Mouse (Mus musculus) hindbrain, embryonic 14.5 days (tissue): ENCODE data around the gene Ces1e. TPM values are rescaled to one million over a fixed set of nuclear protein-coding genes. Genes with fewer than 3 reads are reported as not detected.
"Not testable (repeated sequence)": the region's sequence is repeated elsewhere in the genome, so short reads cannot be mapped to it uniquely, and the experiment has no call there.

Experiments
- ATAC-seq: fragments of 200-750 bp; cut with Nextera tagmentation; 2 replicates; pipeline ENCODE4 v1.8.0; 2017; ENCODE audit warnings: moderate number of reproducible peaks, mild to moderate bottlenecking, moderate TSS enrichment, moderate library complexity; ENCODE audit not compliant: low FRiP score
- DNase-seq: peaks from one replicate; pipeline ENCODE4 v3.0.0-alpha.2; 2015; ENCODE audit warnings: low spot score
- H3K27ac ChIP-seq: fragments of 300-500 bp; sonication (generic); 2 replicates; pipeline ENCODE4 v1.5.1; 2014; ENCODE audit warnings: mild to moderate bottlenecking, moderate library complexity
- H3K27me3 ChIP-seq: fragments of 300-500 bp; sonication (generic); 2 replicates; pipeline ENCODE4 v1.6.1; 2014; ENCODE audit warnings: mild to moderate bottlenecking, low read length, mixed read lengths; ENCODE audit not compliant: control insufficient read depth, insufficient read depth
- H3K36me3 ChIP-seq: fragments of 300-500 bp; sonication (generic); replicated peaks from 2 replicates; pipeline ENCODE4 v1.6.1; 2014; ENCODE audit not compliant: control insufficient read depth, insufficient read depth
- H3K4me1 ChIP-seq: fragments of 300-500 bp; sonication (generic); replicated peaks from 2 replicates; pipeline ENCODE4 v1.6.1; 2014; ENCODE audit warnings: antibody characterized with exemption, low read length, mixed read lengths; ENCODE audit not compliant: control insufficient read depth, insufficient read depth
- H3K4me2 ChIP-seq: fragments of 300-500 bp; sonication (generic); replicated peaks from 2 replicates; pipeline ENCODE4 v1.6.1; 2014; ENCODE audit warnings: mild to moderate bottlenecking, moderate library complexity
- H3K4me3 ChIP-seq: fragments of 300-500 bp; sonication (generic); replicated peaks from 2 replicates; pipeline ENCODE4 v1.5.1; 2014; ENCODE audit warnings: mild to moderate bottlenecking, low read length
- H3K9ac ChIP-seq: fragments of 300-500 bp; sonication (generic); 2 replicates; pipeline ENCODE4 v1.6.1; 2014
- H3K9me3 ChIP-seq: fragments of 300-500 bp; sonication (generic); 2 replicates; pipeline ENCODE4 v1.6.1; 2016; ENCODE audit warnings: low read length; ENCODE audit not compliant: control insufficient read depth
- WGBS: fragments of 180-500 bp; shearing (Covaris S2); extraction: QIAGEN DNeasy Blood & Tissue Kit; methylation state at CpG from one replicate; pipeline ENCODE4 v1.1.7; 2014; 5-methylcytosine and 5-hydroxymethylcytosine counted together
- polyA plus RNA-seq: library from polyadenylated mRNA; unstranded; fragments of >200 nt; fragmentation: Nextera tagmentation; extraction: Ambion mirVana; gene quantifications from 2 replicates; pipeline ENCODE4 v1.2.1, GENCODE M21; 2014

Ces1e gene
- polyA plus RNA-seq, 1 experiment from 2014 or later = not detected

DNA sequence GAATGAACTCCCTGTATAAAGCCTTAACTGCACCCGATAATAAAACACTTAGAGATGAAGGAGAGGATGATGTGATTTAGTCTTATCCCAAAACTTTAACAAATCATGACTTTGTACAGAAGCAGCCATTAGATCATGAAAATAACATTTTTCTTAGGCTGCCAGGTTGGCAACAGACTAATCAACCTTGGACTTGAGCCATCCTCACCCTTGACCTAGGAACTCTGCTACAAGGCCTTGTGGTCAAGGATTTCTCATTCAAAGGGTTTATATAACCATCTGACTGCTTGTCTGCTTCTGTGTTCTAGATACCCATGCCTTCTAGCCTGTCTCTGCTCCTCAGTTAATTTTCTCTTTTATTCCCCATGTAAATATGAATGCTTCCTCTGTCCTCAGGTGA, 5.3 kb upstream of the Ces1e start:
- Histone ChIP-seq H3K27me3 (no peaks in the 10 kb centered on the region), H3K36me3 (no peaks in the 10 kb centered on the region), H3K9ac (no peak overlapping the region), H3K27ac (no peak overlapping the region), H3K4me1 (no peaks in the 10 kb centered on the region), H3K4me2 (no peak overlapping the region), H3K4me3 (no peak overlapping the region), H3K9me3 (no peaks in the 10 kb centered on the region)
- DNase-seq (no peak), ATAC-seq (no peak)
- 97% methylated on average over 1 of the region's 1 CpGs for WGBS

DNA sequence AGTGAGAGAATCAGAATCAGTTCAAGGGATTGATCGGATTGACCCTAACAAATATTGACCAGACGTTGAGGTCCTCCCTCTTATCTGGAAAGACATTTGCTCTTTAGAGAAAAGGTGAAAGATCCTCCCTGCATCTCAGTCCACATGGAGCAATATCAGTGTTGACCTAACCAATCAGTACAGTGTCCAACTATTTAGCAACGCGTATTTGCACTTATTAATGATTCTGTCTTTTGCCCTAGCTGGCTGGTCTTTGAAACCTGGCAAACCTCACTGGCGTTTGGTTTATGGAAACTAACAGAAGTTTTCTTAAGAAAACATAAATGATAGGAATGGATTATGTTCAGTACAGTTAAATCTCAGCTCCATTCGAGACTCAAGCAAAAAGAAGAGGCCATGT, 4.6 kb upstream of the Ces1e start:
- WGBS = 92% methylated on average over 6 of the region's 6 CpGs
- Histone ChIP-seq H3K4me3 (no peak overlapping the region), H3K27me3 (no peaks in the 10 kb centered on the region), H3K4me2 (no peak overlapping the region), H3K9me3 (no peaks in the 10 kb centered on the region), H3K36me3 (no peaks in the 10 kb centered on the region), H3K27ac (no peak overlapping the region), H3K9ac (no peak overlapping the region), H3K4me1 (no peaks in the 10 kb centered on the region)
- no peak for ATAC-seq
- DNase-seq = no peak

DNA sequence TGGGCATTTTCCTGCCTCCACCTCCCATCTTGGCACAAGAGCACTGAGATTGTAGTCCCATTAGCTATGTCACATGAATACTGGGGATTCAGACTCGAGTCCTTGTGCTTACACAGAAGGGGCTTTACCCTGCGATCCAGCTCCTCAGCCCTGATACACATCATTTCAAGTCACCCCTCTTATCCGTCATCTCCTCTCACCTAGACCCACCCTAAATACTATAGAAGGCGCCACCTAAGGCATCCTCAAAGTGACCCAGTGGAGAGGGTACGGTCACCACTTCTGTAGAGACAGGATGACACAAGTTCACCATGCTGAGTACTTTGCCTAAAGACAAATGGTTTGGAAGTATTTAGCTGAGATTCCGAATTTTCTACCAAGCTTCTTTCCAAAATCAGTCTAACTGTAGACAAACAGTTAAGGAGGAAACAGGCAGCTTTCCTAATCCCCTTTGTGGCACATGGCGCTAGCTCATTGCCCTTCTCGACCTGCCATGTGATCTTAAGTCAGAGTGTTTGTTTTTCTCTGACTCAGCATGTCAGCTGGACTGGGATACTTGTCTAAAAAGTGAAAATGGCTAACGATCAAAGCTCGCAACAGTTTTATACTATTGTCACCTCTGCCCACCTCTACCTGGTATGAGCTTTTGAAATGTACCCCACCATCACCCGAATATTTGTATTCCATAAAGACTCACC, 597 bp downstream of the Ces1e start:
- Histone ChIP-seq H3K4me3 (no peak overlapping the region), H3K9me3 (no peaks in the 10 kb centered on the region)
- WGBS = 82% methylated on average over 11 of the region's 11 CpGs

DNA sequence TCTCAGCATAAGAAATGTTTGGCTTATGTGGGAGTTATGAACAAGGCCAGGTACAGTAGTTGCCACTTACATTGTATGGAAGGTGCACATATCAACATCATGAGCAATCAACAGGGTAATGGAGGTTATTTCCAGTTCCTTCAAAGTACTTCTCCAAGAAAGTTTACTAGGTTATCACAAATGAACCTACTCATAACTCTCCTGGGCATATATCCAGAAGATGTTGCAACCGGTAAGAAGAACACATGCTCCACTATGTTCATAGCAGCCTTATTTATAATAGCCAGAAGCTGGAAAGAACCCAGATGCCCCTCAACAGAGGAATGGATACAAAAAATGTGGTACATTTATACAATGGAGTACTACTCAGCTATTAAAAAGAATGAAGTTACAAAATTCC, 2.9 kb downstream of the Ces1e start:
- not testable (repeated sequence) for DNase-seq, H3K27ac ChIP-seq, H3K9ac ChIP-seq, H3K27me3 ChIP-seq, H3K4me3 ChIP-seq, ATAC-seq, H3K4me2 ChIP-seq, H3K9me3 ChIP-seq, H3K4me1 ChIP-seq, H3K36me3 ChIP-seq
- WGBS = 100% methylated on average over 1 of the region's 1 CpGs

More for the DNA sequence above, 597 bp downstream of the Ces1e start:
- DNase-seq (no peak), ATAC-seq (no peak)
- no peaks in the 10 kb centered on the region for H3K27me3 ChIP-seq
- no peak overlapping the region for H3K27ac ChIP-seq
- H3K4me1 ChIP-seq = no peaks in the 10 kb centered on the region
- H3K36me3 ChIP-seq = no peaks in the 10 kb centered on the region
- H3K9ac ChIP-seq = no peak overlapping the region
- no peak overlapping the region for H3K4me2 ChIP-seq

DNA sequence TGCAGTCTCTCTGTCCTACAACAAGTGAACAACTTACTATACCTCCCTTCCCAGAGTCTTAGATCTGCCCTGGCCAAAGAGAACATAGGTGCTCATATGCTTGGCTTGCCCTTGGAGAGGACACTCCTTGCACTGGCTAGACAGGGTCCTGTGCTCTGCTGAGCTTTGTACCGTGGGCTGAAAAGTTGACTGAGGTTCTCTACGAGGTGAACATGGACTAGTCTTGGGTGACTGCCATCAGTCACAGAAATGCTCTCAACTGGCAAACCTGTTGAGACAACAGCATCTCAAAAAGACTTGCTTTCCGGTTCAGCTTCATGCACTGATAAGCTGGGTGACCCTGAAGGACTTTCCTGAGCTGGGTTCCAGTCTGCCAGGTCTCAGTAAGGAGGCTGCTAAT, 7.5 kb downstream of the Ces1e start:
- ATAC-seq = no peak
- 89% methylated on average over 3 of the region's 3 CpGs for WGBS
- Histone ChIP-seq H3K27me3 (no peaks in the 10 kb centered on the region), H3K36me3 (no peaks in the 10 kb centered on the region), H3K4me2 (no peak overlapping the region), H3K9ac (no peak overlapping the region), H3K27ac (no peak overlapping the region), H3K4me1 (no peaks in the 10 kb centered on the region), H3K9me3 (no peaks in the 10 kb centered on the region), H3K4me3 (no peak overlapping the region)
- no peak for DNase-seq

DNA sequence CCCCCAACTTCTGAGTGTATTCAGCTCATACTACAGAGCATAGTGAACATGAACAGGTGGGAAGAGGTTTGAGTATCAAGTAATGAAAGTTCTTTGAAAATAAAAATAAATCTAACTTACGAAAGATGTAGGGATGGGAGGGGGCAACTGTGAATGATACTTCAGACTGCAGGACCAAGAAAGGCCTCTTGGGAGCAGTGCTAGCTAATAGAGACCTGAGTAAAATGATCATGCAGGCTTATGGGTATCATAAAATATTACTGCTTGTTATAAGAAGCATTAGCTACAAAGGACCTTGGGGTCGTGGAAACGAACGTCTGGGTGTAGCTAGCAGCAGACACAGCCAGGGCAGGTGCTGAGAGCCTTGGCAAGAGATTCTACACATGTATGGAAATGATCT, 11.6 kb downstream of the Ces1e start:
- Histone ChIP-seq H3K9me3 (no peaks in the 10 kb centered on the region), H3K4me1 (no peaks in the 10 kb centered on the region), H3K27ac (no peak overlapping the region), H3K36me3 (no peaks in the 10 kb centered on the region), H3K9ac (no peak overlapping the region), H3K4me2 (no peak overlapping the region), H3K27me3 (no peaks in the 10 kb centered on the region), H3K4me3 (no peak overlapping the region)
- 77% methylated on average over 4 of the region's 4 CpGs for WGBS
- ATAC-seq (no peak), DNase-seq (no peak)

DNA sequence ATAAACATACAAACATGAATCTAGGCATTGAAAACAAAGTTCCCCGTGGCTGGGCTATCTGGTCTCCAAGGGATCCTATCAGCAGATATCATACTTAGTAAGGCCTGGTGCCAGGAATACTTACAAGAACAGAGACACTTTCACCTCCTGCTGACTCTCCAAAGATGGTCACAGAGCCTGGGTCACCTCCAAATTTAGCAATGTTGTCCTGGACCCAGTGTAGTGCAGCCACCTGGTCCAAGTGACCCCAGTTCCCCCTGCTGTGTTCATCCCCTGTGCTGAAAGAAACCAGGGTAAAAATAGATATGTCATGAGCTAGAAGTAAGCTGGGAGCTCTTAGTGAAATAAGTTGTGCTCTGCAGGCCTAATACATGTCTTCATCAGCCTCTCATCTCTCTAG, 12.0 kb downstream of the Ces1e start:
- Histone ChIP-seq H3K9ac (no peak overlapping the region), H3K27ac (no peak overlapping the region), H3K36me3 (no peaks in the 10 kb centered on the region), H3K4me2 (no peak overlapping the region), H3K4me3 (no peak overlapping the region), H3K4me1 (no peaks in the 10 kb centered on the region), H3K27me3 (no peaks in the 10 kb centered on the region), H3K9me3 (no peaks in the 10 kb centered on the region)
- ATAC-seq (no peak), DNase-seq (no peak)
- 76% methylated on average over 1 of the region's 1 CpGs for WGBS

DNA sequence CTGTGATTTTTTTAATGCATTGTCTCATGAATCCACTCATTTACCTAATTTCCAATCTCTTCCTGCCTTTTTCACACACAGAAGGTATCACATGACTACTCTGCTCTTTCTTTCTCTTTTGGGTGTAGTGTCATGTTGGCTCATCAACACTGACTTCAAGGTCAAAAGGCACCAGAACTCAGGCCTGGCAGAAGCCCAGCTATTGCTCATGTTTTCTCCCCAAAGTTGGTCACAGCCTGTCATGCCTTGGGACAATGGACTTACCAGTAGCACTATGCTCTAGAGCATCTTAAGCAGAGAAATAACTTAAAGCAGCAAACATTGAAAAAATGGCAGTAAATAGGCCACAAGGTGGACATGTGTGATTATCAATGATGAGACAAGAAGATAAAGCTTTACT, 18.3 kb downstream of the Ces1e start:
- DNase-seq = no peak
- H3K9ac ChIP-seq = no peak overlapping the region
- H3K4me2 ChIP-seq = no peak overlapping the region
- H3K4me1 ChIP-seq = no peaks in the 10 kb centered on the region
- no peaks in the 10 kb centered on the region for H3K36me3 ChIP-seq
- no peaks in the 10 kb centered on the region for H3K9me3 ChIP-seq
- H3K27ac ChIP-seq = no peak overlapping the region
- ATAC-seq = no peak
- no peak overlapping the region for H3K4me3 ChIP-seq
- no peaks in the 10 kb centered on the region for H3K27me3 ChIP-seq

DNA sequence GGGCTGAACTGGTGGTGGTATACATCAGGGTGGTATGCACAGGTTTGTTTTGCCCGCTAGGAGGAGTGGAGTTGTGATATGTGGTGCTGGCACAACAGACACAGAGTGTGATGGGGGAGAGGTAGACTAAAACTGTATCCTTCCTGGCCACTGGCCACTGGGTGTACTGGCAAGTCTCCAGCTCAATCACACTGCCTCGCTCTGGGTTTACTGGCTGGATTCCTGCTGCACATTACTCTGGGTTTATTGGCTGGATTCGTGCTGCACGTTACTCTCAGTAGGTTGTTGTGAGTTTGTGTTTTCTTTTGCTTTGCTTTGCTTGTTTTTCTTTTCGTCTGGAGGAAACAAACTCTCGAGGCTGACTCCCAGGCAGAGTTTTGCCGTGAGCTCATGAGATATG, 30.3 kb downstream of the Ces1e start:
- not testable (repeated sequence) for H3K36me3 ChIP-seq, H3K9ac ChIP-seq, H3K4me1 ChIP-seq, H3K4me3 ChIP-seq, H3K4me2 ChIP-seq, H3K27me3 ChIP-seq, DNase-seq, H3K9me3 ChIP-seq, H3K27ac ChIP-seq, ATAC-seq
- WGBS = 73% methylated on average over 7 of the region's 7 CpGs
